Mouse (Mus musculus): ENCODE results near the gene Armh3.

Gene Armh3

DNA sequence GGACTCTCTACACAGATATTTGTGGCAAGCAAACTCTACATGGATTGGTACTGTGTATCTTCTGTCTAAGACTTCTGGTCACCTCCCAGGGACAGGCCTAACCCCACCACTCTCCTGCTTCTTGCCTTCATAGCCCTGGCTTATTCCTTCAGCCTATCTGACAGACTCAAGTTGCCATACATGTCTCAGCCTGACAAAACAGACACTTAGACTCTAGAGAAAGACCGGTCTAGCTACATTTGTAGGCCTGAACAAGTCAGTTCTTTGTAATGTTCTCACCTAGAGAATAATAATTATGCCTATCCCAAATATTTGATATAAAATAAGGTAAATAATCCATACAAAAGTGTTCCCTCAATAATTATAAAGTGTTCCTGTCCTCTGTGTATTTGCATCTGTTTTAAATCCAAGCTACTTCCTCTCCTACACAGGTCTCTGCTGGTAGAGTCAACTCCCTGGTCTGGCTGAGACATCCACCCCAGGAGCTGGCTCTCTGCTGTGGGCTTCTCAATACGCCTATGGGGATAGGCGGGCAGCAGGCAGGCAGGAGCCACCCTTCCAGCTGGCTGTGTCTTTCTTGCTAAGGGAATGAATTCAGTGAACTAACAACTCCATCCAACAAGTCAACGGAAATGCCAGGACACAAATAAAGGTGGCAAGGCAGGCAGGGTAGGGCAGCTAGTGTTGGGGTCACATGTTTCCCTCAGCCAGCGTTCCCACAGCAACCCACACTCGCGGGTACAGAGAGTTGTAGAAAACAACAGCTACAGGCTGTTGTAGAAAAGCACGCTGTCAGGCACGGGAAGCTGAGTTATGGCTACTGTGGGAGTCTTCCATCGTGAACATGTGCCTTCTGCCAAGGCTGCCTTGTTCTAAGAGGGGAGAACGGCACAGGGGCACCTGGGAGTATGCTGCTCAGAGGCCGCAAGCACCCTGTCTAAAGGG is 161.0 kb downstream of the Armh3 start:
- ChIA-PET CTCF (no interaction called here), POLR2A (interaction anchor here in 2 of 4 experiments (0.6 to 3.0 kb wide), 5 partner anchors 8 to 24 kb away, joined by 3 to 18 read pairs (median 3); no protein-coding TSS in a partner anchor)

- CTCF ChIA-PET: interaction anchor here in 1 of 4 experiments (1.2 kb wide), 1 partner anchor 262 kb away, joined by 5 read pairs; no protein-coding TSS in a partner anchor
- POLR2A ChIA-PET: interaction anchor here in 3 of 4 experiments (0.6 to 3.0 kb wide), 7 partner anchors 8 to 78 kb away, joined by 3 to 18 read pairs (median 3); no protein-coding TSS in a partner anchor
These were observed 162.8 kb downstream of the Armh3 start for GRCm38 (mm10) chr19:45835490-45835889.

- ChIA-PET CTCF (interaction anchor here in 1 of 4 experiments (0.7 kb wide), 1 partner anchor 1058 kb away, joined by 8 read pairs; no protein-coding TSS in a partner anchor), POLR2A (interaction anchor here in 1 of 4 experiments (0.7 kb wide), 1 partner anchor 298 kb away, joined by 3 read pairs; no protein-coding TSS in a partner anchor)
These were observed 164.6 kb downstream of the Armh3 start for GRCm38 (mm10) chr19:45833665-45834064.

DNA sequence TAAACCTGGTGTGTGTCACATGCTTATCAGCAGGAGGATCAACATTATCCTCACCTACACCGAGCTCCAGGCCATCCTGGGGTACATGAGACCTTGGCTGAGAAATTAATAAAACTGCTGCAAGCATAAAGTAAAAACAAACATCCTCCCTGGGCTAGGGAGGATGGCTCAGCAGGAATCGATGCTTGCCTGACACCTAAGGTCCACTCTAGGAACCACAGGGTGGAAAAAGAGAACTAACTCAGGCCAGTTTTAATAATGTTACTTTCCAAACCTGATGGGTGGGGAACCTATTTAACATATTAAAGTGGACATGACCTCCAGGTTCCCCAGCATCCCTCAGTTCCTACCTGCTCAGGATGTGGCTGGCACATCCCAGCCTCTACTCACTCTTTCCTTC is 167.6 kb downstream of the Armh3 start:
- POLR2A ChIA-PET: interaction anchor here in 1 of 4 experiments (0.6 kb wide), 1 partner anchor 1035 kb away, joined by 3 read pairs; no protein-coding TSS in a partner anchor

GRCm38 (mm10) chr19:45827736-45828135 is 170.6 kb downstream of the Armh3 start:
- CTCF ChIA-PET: interaction anchor here (0.6 to 1.3 kb wide), 9 partner anchors 9 to 709 kb away, joined by 3 to 6 read pairs (median 3); no protein-coding TSS in a partner anchor
- POLR2A ChIA-PET: interaction anchor here (0.8 to 1.9 kb wide), 8 partner anchors 8 to 1899 kb away, joined by 3 to 14 read pairs (median 4); partner anchors contain the start of gene Kcnip2 (in 1 of the 4)

More for the DNA sequence above, 167.6 kb downstream of the Armh3 start:
- CTCF ChIA-PET: no interaction called here

GRCm38 (mm10) chr19:45827125-45827524 is 171.2 kb downstream of the Armh3 start:
- POLR2A ChIA-PET: interaction anchor here (0.7 to 1.9 kb wide), 11 partner anchors 8 to 1898 kb away, joined by 3 to 14 read pairs (median 3); partner anchors contain the start of gene Kcnip2 (in 1 of the 4)
- CTCF ChIA-PET: interaction anchor here (0.5 to 1.3 kb wide), 11 partner anchors 9 to 277 kb away, joined by 3 to 6 read pairs (median 3); no protein-coding TSS in a partner anchor

GRCm38 (mm10) chr19:45826146-45826545 is 172.1 kb downstream of the Armh3 start:
- POLR2A ChIA-PET: interaction anchor here in 1 of 4 experiments (0.6 to 1.9 kb wide), 3 partner anchors 10 to 97 kb away, joined by 3 to 14 read pairs (median 4); partner anchors contain the start of gene Kcnip2
- CTCF ChIA-PET: interaction anchor here in 1 of 4 experiments (1.1 kb wide), 1 partner anchor 186 kb away, joined by 3 read pairs; no protein-coding TSS in a partner anchor

DNA sequence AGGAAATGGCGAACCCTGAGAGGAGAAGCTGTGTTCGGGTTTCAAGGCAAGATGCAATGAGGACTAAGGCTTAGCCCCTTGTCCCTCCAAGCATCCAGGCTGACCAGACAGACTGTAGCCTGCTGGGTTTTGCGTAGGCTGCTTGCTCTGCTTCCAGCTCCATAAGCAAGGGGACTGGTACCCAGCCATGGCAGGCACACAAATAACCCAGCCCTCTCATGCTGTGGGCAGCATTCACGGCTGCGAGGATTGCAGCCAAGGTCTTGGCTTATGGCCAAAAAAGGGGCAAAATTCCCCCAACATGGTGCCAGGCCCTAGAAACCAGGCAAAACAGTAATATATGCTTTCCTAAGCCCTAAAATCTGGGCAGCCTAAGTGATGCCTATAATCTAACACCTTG is 176.5 kb downstream of the Armh3 start:
- POLR2A ChIA-PET: interaction anchor here in 1 of 4 experiments (0.5 to 1.1 kb wide), 2 partner anchors 9 to 496 kb away, joined by 3 to 4 read pairs; no protein-coding TSS in a partner anchor
- CTCF ChIA-PET: interaction anchor here in 2 of 4 experiments (0.6 to 2.1 kb wide), 4 partner anchors 14 to 504 kb away, joined by 3 to 6 read pairs (median 4); no protein-coding TSS in a partner anchor

DNA sequence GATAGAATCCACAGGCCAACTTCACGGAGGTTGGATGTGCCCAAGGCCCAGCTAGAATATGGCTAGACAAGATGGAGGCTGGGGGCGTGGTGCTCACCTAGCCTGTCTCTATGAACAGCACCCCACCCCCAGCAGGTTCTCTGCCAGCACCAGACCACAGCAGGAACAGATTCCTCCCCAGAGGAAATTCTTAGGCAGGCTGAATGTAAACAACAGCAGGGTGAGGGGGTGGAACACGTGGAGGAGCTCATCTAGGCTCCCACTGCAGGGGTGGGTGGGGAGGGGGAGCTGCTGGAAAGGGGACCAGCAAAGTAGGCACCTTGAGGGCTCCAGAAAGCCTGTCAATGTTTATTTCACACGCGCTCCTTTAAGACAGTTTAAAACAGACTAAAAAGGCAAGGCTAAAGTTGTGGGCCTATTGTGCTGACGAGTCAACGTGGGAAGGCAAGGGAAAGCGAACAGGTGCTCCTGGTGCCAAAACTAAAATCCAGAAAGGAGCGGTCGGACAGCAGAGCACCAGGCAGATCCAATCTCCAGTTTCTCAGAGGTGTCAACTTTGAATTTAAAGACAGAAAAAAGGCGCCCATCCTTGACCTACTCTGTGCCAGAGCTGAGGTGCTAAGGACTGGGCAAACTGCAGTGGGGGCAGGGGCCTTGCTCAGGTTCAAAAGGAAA is 180.3 kb downstream of the Armh3 start:
- ChIA-PET POLR2A (interaction anchor here in 3 of 4 experiments (0.6 to 3.8 kb wide), 21 partner anchors 9 to 323 kb away, joined by 3 to 15 read pairs (median 4); partner anchors contain the start of gene Mgea5 (in 1 of the 3)), CTCF (interaction anchor here in 3 of 4 experiments (0.5 to 3.0 kb wide), 7 partner anchors 9 to 209 kb away, joined by 3 to 11 read pairs (median 5); no protein-coding TSS in a partner anchor)

GRCm38 (mm10) chr19:45816727-45817126 is 181.6 kb downstream of the Armh3 start:
- ChIA-PET POLR2A (interaction anchor here (0.6 to 3.8 kb wide), 17 partner anchors 9 to 388 kb away, joined by 3 to 15 read pairs (median 3); partner anchors contain the start of gene Armh3 (in 1 of the 4)), CTCF (interaction anchor here (0.5 to 3.0 kb wide), 15 partner anchors 12 to 559 kb away, joined by 3 to 18 read pairs (median 4); no protein-coding TSS in a partner anchor)

- CTCF ChIA-PET: interaction anchor here (0.6 to 3.0 kb wide), 17 partner anchors 11 to 1121 kb away, joined by 3 to 11 read pairs (median 4); partner anchors contain the start of gene Sufu (in 1 of the 4)
- POLR2A ChIA-PET: interaction anchor here in 2 of 4 experiments (0.6 to 3.8 kb wide), 17 partner anchors 11 to 638 kb away, joined by 3 to 15 read pairs (median 3); partner anchors contain the start of gene Armh3 (in 1 of the 2)
These were observed 182.4 kb downstream of the Armh3 start, which contains the start of gene Kcnip2 for GRCm38 (mm10) chr19:45815831-45816405. Gene Kcnip2 (minus strand): TSS chr19:45816061.

DNA sequence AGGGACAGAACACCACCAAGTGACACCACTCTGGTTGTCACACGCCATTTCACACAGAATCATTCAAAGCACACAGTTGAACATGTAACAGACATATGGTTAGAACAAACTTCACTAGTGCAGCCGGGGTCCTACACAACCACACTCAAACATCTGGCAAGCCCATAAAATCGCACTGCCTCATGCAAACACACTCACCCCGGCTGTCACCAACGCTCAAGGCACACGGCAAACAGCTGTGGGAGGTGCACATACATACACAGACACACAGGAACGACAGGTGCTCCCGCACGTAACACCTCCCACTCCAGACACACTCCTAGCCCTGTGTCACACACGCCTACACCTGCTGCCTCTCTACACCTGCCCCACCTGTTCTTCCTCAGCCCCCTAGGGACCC is 183.1 kb downstream of the Armh3 start:
- POLR2A ChIA-PET: interaction anchor here in 2 of 4 experiments (0.7 to 3.8 kb wide), 11 partner anchors 10 to 638 kb away, joined by 3 to 15 read pairs (median 3); partner anchors contain the start of gene Armh3 (in 1 of the 2)
- CTCF ChIA-PET: interaction anchor here in 3 of 4 experiments (0.5 to 3.0 kb wide), 7 partner anchors 10 to 1885 kb away, joined by 3 to 11 read pairs (median 4); partner anchors contain the start of gene Sufu (in 1 of the 3)

DNA sequence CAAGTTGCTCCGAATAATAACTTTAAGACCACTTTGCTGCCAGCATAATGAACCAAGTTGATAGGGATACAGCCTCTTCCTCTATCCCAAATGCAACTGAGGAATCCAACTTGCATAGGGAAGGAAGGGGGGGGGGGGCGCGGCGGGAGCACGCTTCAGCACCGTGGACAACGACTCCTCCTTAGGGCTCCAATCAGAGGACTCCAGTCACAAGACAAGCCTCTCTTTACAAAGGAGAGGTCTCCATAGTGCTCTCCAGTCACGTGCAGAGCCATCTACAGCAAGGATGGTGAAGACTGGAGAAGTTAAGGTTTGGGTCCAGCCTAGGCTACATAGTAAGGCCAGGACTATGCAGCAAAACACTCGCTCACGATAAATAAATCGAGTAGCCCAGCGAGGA is 184.5 kb downstream of the Armh3 start:
- CTCF ChIA-PET: interaction anchor here (0.6 to 2.5 kb wide), 17 partner anchors 8 to 531 kb away, joined by 3 to 14 read pairs (median 4); no protein-coding TSS in a partner anchor
- POLR2A ChIA-PET: interaction anchor here in 3 of 4 experiments (0.5 to 3.8 kb wide), 15 partner anchors 8 to 461 kb away, joined by 3 to 15 read pairs (median 3); partner anchors contain the start of gene Mgea5 (in 1 of the 3)

DNA sequence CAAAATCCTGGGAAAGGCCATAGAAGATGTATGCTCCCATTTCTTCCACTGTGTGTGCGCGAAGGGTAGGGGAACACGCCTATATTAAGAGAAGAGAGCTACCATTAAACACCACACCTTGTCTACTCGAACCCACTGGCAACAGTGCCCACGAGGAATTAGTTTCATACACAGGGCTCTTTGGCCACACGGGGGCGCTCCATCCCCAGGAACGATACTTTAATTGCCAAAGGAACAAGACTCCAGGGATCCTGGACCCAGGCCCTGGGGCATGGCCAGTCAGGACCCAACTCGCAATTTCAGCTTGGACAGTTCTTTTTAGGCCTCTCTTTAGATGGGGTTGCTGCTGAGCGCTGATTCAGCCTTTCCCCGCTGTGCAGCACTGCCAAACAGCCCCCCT is 185.0 kb downstream of the Armh3 start:
- ChIA-PET CTCF (interaction anchor here (0.6 to 2.5 kb wide), 17 partner anchors 8 to 531 kb away, joined by 3 to 14 read pairs (median 5); no protein-coding TSS in a partner anchor), POLR2A (interaction anchor here in 3 of 4 experiments (0.5 to 1.6 kb wide), 15 partner anchors 8 to 462 kb away, joined by 3 to 5 read pairs (median 3); partner anchors contain the start of gene Mgea5 (in 1 of the 3))

DNA sequence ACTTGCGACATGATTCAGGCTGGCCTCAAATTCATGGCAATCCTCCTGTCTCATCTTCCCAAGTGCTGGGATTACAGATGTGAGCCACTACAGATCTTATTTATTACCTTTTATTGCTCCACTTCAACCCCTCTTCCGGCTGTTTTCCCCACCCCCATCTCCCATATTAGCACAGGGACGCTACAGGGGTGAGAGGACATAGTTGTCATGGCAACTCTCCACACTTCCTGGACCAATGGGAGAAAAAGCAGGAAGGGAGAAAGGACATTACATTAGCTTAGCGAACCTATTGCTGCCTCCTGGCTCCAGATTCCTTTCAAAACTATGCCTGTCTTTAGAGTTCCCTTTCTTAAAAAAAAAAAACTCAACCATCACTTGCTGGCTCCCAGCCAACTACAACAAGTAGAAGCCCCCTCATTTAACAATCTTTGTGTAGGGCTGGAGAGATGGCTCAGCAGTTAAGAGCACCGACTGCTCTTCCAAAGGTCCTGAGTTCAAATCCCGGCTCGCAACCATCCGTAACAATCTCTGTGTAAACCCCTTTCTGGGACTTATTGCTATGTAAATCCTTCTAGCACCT is 185.5 kb downstream of the Armh3 start:
- CTCF ChIA-PET: interaction anchor here (0.6 to 2.5 kb wide), 13 partner anchors 8 to 216 kb away, joined by 3 to 14 read pairs (median 5); no protein-coding TSS in a partner anchor
- POLR2A ChIA-PET: interaction anchor here in 3 of 4 experiments (0.6 to 2.3 kb wide), 22 partner anchors 8 to 263 kb away, joined by 3 to 11 read pairs (median 3); partner anchors contain the start of genes Mgea5 (in 2 of the 3) and Nolc1 (in 1 of the 3)

GRCm38 (mm10) chr19:45812115-45812514 is 186.2 kb downstream of the Armh3 start:
- ChIA-PET CTCF (interaction anchor here in 3 of 4 experiments (0.6 to 2.5 kb wide), 11 partner anchors 11 to 1212 kb away, joined by 3 to 14 read pairs (median 4); no protein-coding TSS in a partner anchor), POLR2A (interaction anchor here in 3 of 4 experiments (0.6 to 2.3 kb wide), 26 partner anchors 10 to 263 kb away, joined by 3 to 11 read pairs (median 3); partner anchors contain the start of genes Mgea5 (in 2 of the 3) and Nolc1 (in 1 of the 3))

Measured in embryonic stem cell, embryonic (primary cell).